In genomic region chr8:80913016-80913748, GRCm38 (mm10) we compare ENCODE assay signal across 7 mouse cellular contexts. TPM values are rescaled to one million over a fixed set of nuclear protein-coding genes. Genes with fewer than 3 reads are reported as not detected.
DNase-seq lines count a peak whose midpoint lies in the region; ATAC-seq and TF ChIP-seq lines count a peak whose summit lies in the region.

No protein-coding gene starts in this region.

- H3K9me3 ChIP-seq in forebrain, embryonic 15.5 days = no peaks in the 10 kb centered on the region
- no peaks in the 10 kb centered on the region for H3K9me3 ChIP-seq in hindbrain, postnatal 0 days (ENCODE audit: low read length)

- WGBS in forebrain, embryonic 15.5 days = 100% methylated on average over 1 of the region's 1 CpGs
- WGBS in hindbrain, postnatal 0 days = 88% methylated on average over 1 of the region's 1 CpGs

- H3K27me3 ChIP-seq in forebrain, embryonic 15.5 days = no peaks in the 10 kb centered on the region
- no peaks in the 10 kb centered on the region for H3K27me3 ChIP-seq in hindbrain, postnatal 0 days (ENCODE audit: insufficient read depth, low read length)

- peak; percentile 88 for ATAC-seq in forebrain, embryonic 15.5 days (replicated peaks)
- ATAC-seq in hindbrain, postnatal 0 days = peak; percentile 72
- ATAC-seq in monocyte, adult 5-6 weeks (replicated peaks; ENCODE audit: insufficient number of reproducible peaks, low FRiP score, low TSS enrichment, poor library complexity, severe bottlenecking) = no peak

- TF ChIP-seq CTCF in hindbrain, postnatal 0 days (IDR thresholded peaks at IDR 0.05; ENCODE audit: low read depth) = no peak

- DNase-seq in right cerebral cortex, adult 18-20 months = peak; percentile 11
- DNase-seq in right cerebral cortex, postnatal 14 days = no peak
- peak; percentile 76 for DNase-seq in hindbrain, postnatal 0 days (ENCODE audit: low spot score)
- DNase-seq in lung, postnatal 25 days (ENCODE audit: low spot score) = peak; percentile 41
- DNase-seq in spleen, postnatal 36 days (ENCODE audit: low spot score in 2 of 2) = no peak

- peaks cover 4% of the 10 kb centered on the region; the same call in 1 of the 2 replicates for H3K4me1 ChIP-seq in forebrain, embryonic 15.5 days
- no peaks in the 10 kb centered on the region for H3K4me1 ChIP-seq in hindbrain, postnatal 0 days (ENCODE audit: insufficient read depth, low read length)

- no peak overlapping the region for H3K9ac ChIP-seq in forebrain, embryonic 15.5 days (replicated peaks)
- no peak overlapping the region for H3K9ac ChIP-seq in hindbrain, postnatal 0 days (replicated peaks; ENCODE audit: low read length)

- no peak overlapping the region for H3K4me2 ChIP-seq in forebrain, embryonic 15.5 days (replicated peaks)
- H3K4me2 ChIP-seq in hindbrain, postnatal 0 days (ENCODE audit: low read depth, low read length) = no peak overlapping the region

- no peak overlapping the region for H3K4me3 ChIP-seq in forebrain, embryonic 15.5 days
- no peak overlapping the region for H3K4me3 ChIP-seq in hindbrain, postnatal 0 days (ENCODE audit: low read length)

- H3K27ac ChIP-seq in forebrain, embryonic 15.5 days (replicated peaks) = peak overlapping the region; percentile 54
- H3K27ac ChIP-seq in hindbrain, postnatal 0 days = peak overlapping the region; percentile 51

- no peaks in the 10 kb centered on the region for H3K36me3 ChIP-seq in forebrain, embryonic 15.5 days
- H3K36me3 ChIP-seq in hindbrain, postnatal 0 days (ENCODE audit: insufficient read depth, low read length) = no peaks in the 10 kb centered on the region

RNA-seq across cellular contexts. Expression of gene Gab1, which starts 32.9 kb away (rescaled TPM):
- 12.0 and 13.6 TPM in 2 replicates for polyA plus RNA-seq in forebrain, embryonic 15.5 days (2015; fragmentation: Nextera tagmentation; extraction: Ambion mirVana)
- total RNA-seq in hindbrain, postnatal 0 days (2014; rRNA removed) = 32.1 and 32.7 TPM in 2 replicates
- 14.0 TPM in 2 replicates for polyA plus RNA-seq in hindbrain, postnatal 0 days (2015; fragmentation: Nextera tagmentation; extraction: Ambion mirVana)
- 0.43 to 0.49 TPM in 2 of 3 replicates, not detected in the other for total RNA-seq in monocyte, adult 5-6 weeks (2017)

Comparison
In these comparisons a context has a peak if more than half of its experiments do, and no peak if none do; other contexts are left out.
1. DNase-seq: peak in right cerebral cortex, adult 18-20 months (single experiment), hindbrain, postnatal 0 days (single experiment) and lung, postnatal 25 days (single experiment); none in right cerebral cortex, postnatal 14 days (single experiment) and spleen, postnatal 36 days (0 of 2).
2. RNA of gene Gab1, which starts 32.9 kb away (total RNA-seq): 32.1 to 32.7 TPM in hindbrain, postnatal 0 days; 0.43 to 0.49 TPM in monocyte, adult 5-6 weeks; every median in the first group is over 10 times any median in the second.